Mouse (Mus musculus) spleen, adult 18-20 months (tissue): Measurements from ENCODE around the gene Fgfr2.

Experiments
- DNase-seq, 2 experiments: peaks; one replicate each; pipeline ENCODE4 v3.0.0; 2022; ENCODE audit warnings: mixed read lengths in 2 of 2

Gene Fgfr2

GRCm38 (mm10) chr7:130743239-130744025 is 2379.7 kb downstream of the Fgfr2 start:
- DNase-seq: no peak

- DNase-seq: no peak
Measured at GRCm38 (mm10) chr7:130741099-130741498, 2382.1 kb downstream of the Fgfr2 start.

- DNase-seq: no peak
Measured at GRCm38 (mm10) chr7:130734195-130734787, 2388.9 kb downstream of the Fgfr2 start.

GRCm38 (mm10) chr7:130733423-130733822 is 2389.7 kb downstream of the Fgfr2 start:
- no peak for DNase-seq

GRCm38 (mm10) chr7:130732908-130733307 is 2390.2 kb downstream of the Fgfr2 start:
- no peak for DNase-seq

- no peak for DNase-seq
Measured at GRCm38 (mm10) chr7:130731792-130732191, 2391.4 kb downstream of the Fgfr2 start.

- no peak for DNase-seq
Measured at GRCm38 (mm10) chr7:130727560-130727959, 2395.6 kb downstream of the Fgfr2 start.

GRCm38 (mm10) chr7:130726724-130727422 is 2396.3 kb downstream of the Fgfr2 start:
- DNase-seq: no peak

- DNase-seq: no peak
Measured at GRCm38 (mm10) chr7:130726185-130726584, 2397.0 kb downstream of the Fgfr2 start.

- no peak for DNase-seq
Measured at GRCm38 (mm10) chr7:130720646-130721335, 2402.4 kb downstream of the Fgfr2 start.

GRCm38 (mm10) chr7:130719931-130720598 is 2403.1 kb downstream of the Fgfr2 start:
- DNase-seq: no peak

- no peak for DNase-seq
Measured at GRCm38 (mm10) chr7:130716989-130717388, 2406.2 kb downstream of the Fgfr2 start.

GRCm38 (mm10) chr7:130716341-130716740 is 2406.8 kb downstream of the Fgfr2 start:
- DNase-seq: no peak

GRCm38 (mm10) chr7:130715467-130715866 is 2407.7 kb downstream of the Fgfr2 start:
- DNase-seq: no peak

- DNase-seq: no peak
Measured at GRCm38 (mm10) chr7:130713319-130713718, 2409.8 kb downstream of the Fgfr2 start.

- DNase-seq: no peak
Measured at GRCm38 (mm10) chr7:130711851-130712250, 2411.3 kb downstream of the Fgfr2 start.

- DNase-seq: no peak
Measured at GRCm38 (mm10) chr7:130709372-130710274, 2413.5 kb downstream of the Fgfr2 start.

- no peak for DNase-seq
Measured at GRCm38 (mm10) chr7:130708940-130709339, 2414.2 kb downstream of the Fgfr2 start.

- no peak for DNase-seq
Measured at GRCm38 (mm10) chr7:130705230-130705629, 2417.9 kb downstream of the Fgfr2 start.

- DNase-seq: no peak
Measured at GRCm38 (mm10) chr7:130701336-130701735, 2421.8 kb downstream of the Fgfr2 start.

- DNase-seq: no peak
Measured at GRCm38 (mm10) chr7:130698480-130698879, 2424.7 kb downstream of the Fgfr2 start.
